Mouse (Mus musculus): ENCODE measurements around the gene Fbxo17. TPM values are rescaled to one million over a fixed set of nuclear protein-coding genes. Genes with fewer than 3 reads are reported as not detected.
A peak's percentile ranks its signal among the peaks of the same experiment; 100 is the strongest.
"Not testable (repeated sequence)": the region's sequence is repeated elsewhere in the genome, so short reads cannot be mapped to it uniquely, and the experiment has no call there.

Fbxo17 gene
- polyA plus RNA-seq, 1 experiment from 2014 or later = 8.3 TPM

DNA sequence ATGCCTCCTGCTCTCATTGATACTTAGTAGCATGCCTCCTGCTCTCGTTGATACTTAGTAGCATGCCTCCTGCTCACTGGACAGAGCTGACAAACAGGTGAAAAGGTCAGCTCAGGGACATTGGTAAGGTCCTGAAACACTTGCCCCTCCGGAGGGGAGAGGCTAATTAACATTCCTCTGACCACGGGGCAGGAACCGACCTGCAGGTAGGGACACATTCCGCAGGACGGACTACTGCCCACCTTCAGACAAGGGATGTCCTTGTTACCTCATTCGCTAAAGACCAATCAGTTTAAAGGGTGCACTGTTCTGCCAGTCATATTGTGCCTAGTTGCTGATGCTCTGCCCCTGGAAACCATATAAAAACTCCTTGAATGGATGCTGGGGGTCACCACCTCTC, 25.5 kb upstream of the Fbxo17 start:
- H3K36me3 ChIP-seq (ENCODE audit: control insufficient read depth, insufficient read depth, low read length) = no peaks in the 10 kb centered on the region
- H3K4me1 ChIP-seq (replicated peaks; ENCODE audit: control insufficient read depth, insufficient read depth, low read length) = no peaks in the 10 kb centered on the region; the same call in 1 of the 2 replicates
- H3K27me3 ChIP-seq (ENCODE audit: control insufficient read depth, insufficient read depth, low read length) = peaks cover 4% of the 10 kb centered on the region; the same call in 1 of the 2 replicates
- H3K9me3 ChIP-seq (ENCODE audit: control insufficient read depth, low read length) = no peaks in the 10 kb centered on the region
- H3K27ac ChIP-seq (ENCODE audit: low read depth, low read length) = no peak overlapping the region
- ATAC-seq (replicated peaks; ENCODE audit: low FRiP score) (no peak), DNase-seq (ENCODE audit: low spot score) (no peak)
- 74% methylated on average over 7 of the region's 7 CpGs for WGBS
- H3K4me3 ChIP-seq (ENCODE audit: low read depth, low read length) = no peak overlapping the region
- no peak overlapping the region for H3K4me2 ChIP-seq (ENCODE audit: low read depth, low read length, severe bottlenecking)
- no peak overlapping the region for H3K9ac ChIP-seq (ENCODE audit: low read length)

DNA sequence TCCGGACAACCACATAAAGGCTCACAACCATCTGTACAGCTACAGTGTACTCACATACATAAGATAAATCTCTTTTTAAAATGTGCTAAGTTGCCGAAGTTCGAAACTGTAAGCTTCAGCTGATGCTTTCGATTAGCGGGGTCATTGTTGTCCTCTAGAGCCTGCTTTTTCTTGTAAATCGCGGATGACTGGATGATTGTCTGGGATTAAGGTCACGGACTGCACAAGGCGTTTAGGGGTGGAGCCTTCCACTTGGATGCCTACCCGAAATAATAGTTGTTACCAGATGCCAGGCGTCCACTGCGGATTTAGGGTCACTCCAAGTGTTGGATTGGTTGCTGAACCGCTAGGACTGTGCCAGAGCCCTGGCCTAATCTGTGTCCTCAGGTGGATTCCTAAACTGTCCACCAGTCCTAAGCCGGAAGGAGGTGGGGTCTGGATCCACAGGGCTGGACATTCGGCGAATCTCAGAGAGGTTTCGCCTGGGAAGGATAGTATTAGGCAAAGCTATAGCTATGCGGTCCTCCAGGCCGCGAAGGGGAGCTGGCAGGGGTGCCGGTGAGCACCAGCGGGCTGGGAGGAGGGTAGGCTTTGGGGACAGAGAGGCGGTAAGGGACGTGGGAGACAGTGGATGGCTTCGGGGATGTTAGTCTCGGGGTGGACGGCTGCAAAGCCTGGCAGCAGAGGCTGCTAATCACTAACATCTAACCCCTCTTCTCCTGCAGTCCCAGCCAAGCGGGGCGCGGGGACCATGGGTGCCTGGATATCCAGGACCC, 23.9 kb upstream of the Fbxo17 start, which contains the start of gene Fbxo27:
TSS of gene Fbxo27 (plus strand) at position 305 of the 776 bp plus-strand sequence.
- no peak within 1 kb of the TSS for H3K27ac ChIP-seq (ENCODE audit: low read depth, low read length)
- DNase-seq (ENCODE audit: low spot score) = peak; percentile 66
- 17% methylated on average over 28 of the region's 30 CpGs for whole genome bisulfite sequencing

DNA sequence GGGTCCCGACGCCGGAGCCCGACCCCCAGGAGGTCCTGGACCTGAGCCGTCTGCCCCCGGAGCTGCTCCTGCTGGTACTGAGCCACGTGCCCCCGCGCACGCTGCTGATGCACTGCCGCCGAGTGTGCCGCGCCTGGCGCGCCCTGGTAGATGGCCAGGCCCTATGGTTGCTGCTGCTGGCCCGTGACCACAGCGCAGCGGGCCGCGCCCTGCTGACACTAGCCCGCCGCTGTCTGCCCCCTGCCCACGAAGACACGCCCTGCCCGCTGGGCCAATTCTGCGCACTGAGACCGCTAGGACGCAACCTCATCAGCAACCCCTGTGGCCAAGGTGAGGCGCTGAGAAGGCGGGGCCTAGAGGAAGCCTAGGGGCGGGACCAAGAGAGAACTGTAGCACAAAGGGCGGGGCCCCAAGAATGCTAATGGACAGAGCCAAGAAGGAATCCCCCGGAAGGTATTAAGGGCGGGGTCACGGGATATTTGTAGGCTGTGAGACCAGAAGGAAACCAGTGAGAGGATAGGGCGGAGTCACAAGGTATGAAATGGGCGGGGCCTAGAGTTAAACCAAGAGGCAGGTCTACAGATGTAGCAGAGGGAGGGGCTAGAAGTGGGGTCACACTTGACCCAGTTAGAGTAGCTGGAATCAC, 23.2 kb upstream of the Fbxo17 start:
- Histone ChIP-seq H3K4me3 (ENCODE audit: low read depth, low read length) (peak overlapping the region; percentile 37), H3K4me2 (ENCODE audit: low read depth, low read length, severe bottlenecking) (peak overlapping the region; percentile 53), H3K9ac (ENCODE audit: low read length) (peak overlapping the region; percentile 56), H3K27me3 (ENCODE audit: control insufficient read depth, insufficient read depth, low read length) (peaks cover 4% of the 10 kb centered on the region; the same call in 1 of the 2 replicates), H3K9me3 (ENCODE audit: control insufficient read depth, low read length) (no peaks in the 10 kb centered on the region), H3K27ac (ENCODE audit: low read depth, low read length) (no peak overlapping the region), H3K36me3 (ENCODE audit: control insufficient read depth, insufficient read depth, low read length) (no peaks in the 10 kb centered on the region), H3K4me1 (replicated peaks; ENCODE audit: control insufficient read depth, insufficient read depth, low read length) (no peaks in the 10 kb centered on the region; the same call in 1 of the 2 replicates)
- under 1% methylated on average over 38 of the region's 38 CpGs for WGBS
- peak; percentile 86 for DNase-seq (ENCODE audit: low spot score)
- peak; percentile 85 for ATAC-seq (replicated peaks; ENCODE audit: low FRiP score)

More for the DNA sequence above, 23.9 kb upstream of the Fbxo17 start, which contains the start of gene Fbxo27:
- H3K36me3 ChIP-seq (ENCODE audit: control insufficient read depth, insufficient read depth, low read length) = no peaks in the 10 kb centered on the region
- peak; percentile 49 for ATAC-seq (replicated peaks; ENCODE audit: low FRiP score)
- peaks cover 4% of the 10 kb centered on the region; the same call in 1 of the 2 replicates for H3K27me3 ChIP-seq (ENCODE audit: control insufficient read depth, insufficient read depth, low read length)
- H3K9me3 ChIP-seq (ENCODE audit: control insufficient read depth, low read length) = no peaks in the 10 kb centered on the region
- H3K4me1 ChIP-seq (replicated peaks; ENCODE audit: control insufficient read depth, insufficient read depth, low read length) = no peaks in the 10 kb centered on the region; the same call in 1 of the 2 replicates
- H3K4me3 ChIP-seq (ENCODE audit: low read depth, low read length) = peak within 1 kb of the TSS; percentile 37
- peak within 1 kb of the TSS; percentile 53 for H3K4me2 ChIP-seq (ENCODE audit: low read depth, low read length, severe bottlenecking)
- peak within 1 kb of the TSS; percentile 56 for H3K9ac ChIP-seq (ENCODE audit: low read length)

DNA sequence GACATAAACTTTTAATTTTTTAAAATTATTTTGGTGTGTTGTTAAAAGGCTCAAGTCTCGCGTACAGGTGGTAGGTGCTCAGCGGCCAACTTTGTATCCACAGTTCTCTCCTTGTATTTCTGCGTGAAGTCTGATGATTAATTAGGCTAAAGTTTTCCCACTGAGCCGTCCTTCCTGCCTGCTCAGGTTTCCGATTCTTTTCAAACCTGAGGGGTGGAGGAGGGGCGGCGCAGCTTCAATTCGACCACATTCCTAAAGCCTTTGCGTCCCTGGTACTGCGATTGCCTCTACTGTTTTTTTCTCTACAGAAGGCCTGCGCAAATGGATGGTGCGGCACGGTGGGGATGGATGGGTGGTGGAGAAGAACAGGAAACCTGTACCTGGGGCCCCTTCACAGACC, 22.2 kb upstream of the Fbxo17 start:
- no peak overlapping the region for H3K27ac ChIP-seq (ENCODE audit: low read depth, low read length)
- no peak overlapping the region for H3K9ac ChIP-seq (ENCODE audit: low read length)
- peak; percentile 61 for DNase-seq (ENCODE audit: low spot score)
- H3K4me3 ChIP-seq (ENCODE audit: low read depth, low read length) = no peak overlapping the region
- H3K4me1 ChIP-seq (replicated peaks; ENCODE audit: control insufficient read depth, insufficient read depth, low read length) = no peaks in the 10 kb centered on the region; the same call in 1 of the 2 replicates
- H3K9me3 ChIP-seq (ENCODE audit: control insufficient read depth, low read length) = no peaks in the 10 kb centered on the region
- no peak for ATAC-seq (replicated peaks; ENCODE audit: low FRiP score)
- no peaks in the 10 kb centered on the region for H3K36me3 ChIP-seq (ENCODE audit: control insufficient read depth, insufficient read depth, low read length)
- peaks cover 4% of the 10 kb centered on the region; the same call in 1 of the 2 replicates for H3K27me3 ChIP-seq (ENCODE audit: control insufficient read depth, insufficient read depth, low read length)
- 3% methylated on average over 14 of the region's 14 CpGs for WGBS
- H3K4me2 ChIP-seq (ENCODE audit: low read depth, low read length, severe bottlenecking) = peak overlapping the region; percentile 19; the same call in 1 of the 2 replicates

DNA sequence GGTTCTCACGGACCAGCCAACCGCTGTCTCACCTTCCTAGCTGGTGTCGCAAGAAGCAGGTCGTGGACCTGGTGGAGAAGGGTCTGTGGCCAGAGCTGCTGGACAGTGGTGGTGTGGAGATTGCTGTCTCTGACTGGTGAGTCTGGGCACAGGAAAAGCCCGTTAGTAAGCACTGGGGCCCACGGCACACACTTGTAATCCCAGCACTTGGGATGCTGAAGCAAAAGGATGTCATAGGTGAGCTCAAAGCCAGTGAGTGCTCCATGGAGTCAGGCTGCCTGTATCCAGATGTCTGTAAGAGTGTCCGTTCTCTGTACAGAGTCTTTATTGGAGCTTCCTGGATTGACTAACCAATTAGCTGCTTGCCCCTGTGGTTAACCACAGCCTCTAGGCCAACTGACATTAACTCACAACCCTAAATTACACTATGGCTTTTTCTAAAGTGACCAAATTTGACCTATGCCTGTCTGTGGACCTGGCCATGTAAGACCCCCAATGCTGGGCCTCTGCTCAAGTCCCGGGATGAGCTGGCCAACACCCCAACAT, 21.6 kb upstream of the Fbxo17 start:
- ATAC-seq (replicated peaks; ENCODE audit: low FRiP score) (no peak), DNase-seq (ENCODE audit: low spot score) (no peak)
- peaks cover 4% of the 10 kb centered on the region; the same call in 1 of the 2 replicates for H3K27me3 ChIP-seq (ENCODE audit: control insufficient read depth, insufficient read depth, low read length)
- no peak overlapping the region for H3K27ac ChIP-seq (ENCODE audit: low read depth, low read length)
- no peak overlapping the region for H3K9ac ChIP-seq (ENCODE audit: low read length)
- H3K9me3 ChIP-seq (ENCODE audit: control insufficient read depth, low read length) = no peaks in the 10 kb centered on the region
- H3K4me3 ChIP-seq (ENCODE audit: low read depth, low read length) = no peak overlapping the region
- H3K36me3 ChIP-seq (ENCODE audit: control insufficient read depth, insufficient read depth, low read length) = no peaks in the 10 kb centered on the region
- H3K4me2 ChIP-seq (ENCODE audit: low read depth, low read length, severe bottlenecking) = no peak overlapping the region
- 51% methylated on average over 8 of the region's 8 CpGs for WGBS
- no peaks in the 10 kb centered on the region; the same call in 1 of the 2 replicates for H3K4me1 ChIP-seq (replicated peaks; ENCODE audit: control insufficient read depth, insufficient read depth, low read length)

DNA sequence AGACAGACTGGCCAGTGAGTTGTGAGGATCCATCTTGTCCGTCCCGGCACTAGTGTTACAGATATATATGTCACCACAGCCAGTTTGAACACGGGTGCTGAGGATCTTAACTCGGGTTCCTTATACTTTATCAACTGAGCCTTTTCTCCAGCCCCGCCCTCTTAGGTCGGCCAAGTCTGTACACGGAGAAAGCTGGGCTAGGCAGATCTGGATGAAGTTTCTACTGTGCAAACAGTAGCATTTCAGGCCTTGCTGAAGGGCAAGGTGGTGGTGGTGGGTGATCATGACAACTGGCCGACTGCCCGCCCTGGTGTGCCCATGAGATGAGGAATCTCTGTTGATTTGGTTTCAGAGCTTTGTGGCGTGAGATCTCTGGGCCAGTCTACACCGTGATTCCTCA, 19.3 kb upstream of the Fbxo17 start:
- Histone ChIP-seq H3K4me3 (ENCODE audit: low read depth, low read length) (no peak overlapping the region), H3K4me2 (ENCODE audit: low read depth, low read length, severe bottlenecking) (no peak overlapping the region), H3K36me3 (ENCODE audit: control insufficient read depth, insufficient read depth, low read length) (no peaks in the 10 kb centered on the region), H3K4me1 (replicated peaks; ENCODE audit: control insufficient read depth, insufficient read depth, low read length) (no peaks in the 10 kb centered on the region; the same call in 1 of the 2 replicates), H3K9me3 (ENCODE audit: control insufficient read depth, low read length) (no peaks in the 10 kb centered on the region; the same call in 1 of the 2 replicates), H3K9ac (ENCODE audit: low read length) (no peak overlapping the region), H3K27me3 (ENCODE audit: control insufficient read depth, insufficient read depth, low read length) (peaks cover 4% of the 10 kb centered on the region; the same call in 1 of the 2 replicates), H3K27ac (ENCODE audit: low read depth, low read length) (no peak overlapping the region)
- DNase-seq (ENCODE audit: low spot score) (no peak), ATAC-seq (replicated peaks; ENCODE audit: low FRiP score) (no peak)
- WGBS = 95% methylated on average over 11 of the region's 11 CpGs

DNA sequence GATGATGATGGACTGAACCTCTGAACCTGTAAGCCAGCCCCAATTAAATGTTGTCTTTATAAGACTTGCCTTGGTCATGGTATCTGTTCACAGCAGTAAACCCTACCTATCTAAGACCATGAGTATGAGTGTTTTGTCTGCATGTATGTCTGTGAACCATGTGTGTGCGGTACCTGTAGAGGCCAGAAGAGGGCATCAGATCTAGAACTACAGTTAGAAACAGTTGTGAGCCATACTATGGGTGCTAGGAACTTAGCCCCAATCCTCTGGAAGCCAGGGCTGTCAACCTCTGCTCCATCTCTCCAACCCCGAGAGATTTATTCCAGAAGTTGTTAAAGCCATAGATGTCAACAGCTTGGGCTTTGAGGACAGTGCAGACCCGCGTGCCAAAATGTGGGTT, 16.3 kb upstream of the Fbxo17 start:
- Histone ChIP-seq H3K4me3 (ENCODE audit: low read depth, low read length) (no peak overlapping the region), H3K9ac (ENCODE audit: low read length) (no peak overlapping the region), H3K4me1 (replicated peaks; ENCODE audit: control insufficient read depth, insufficient read depth, low read length) (no peaks in the 10 kb centered on the region), H3K4me2 (ENCODE audit: low read depth, low read length, severe bottlenecking) (no peak overlapping the region), H3K9me3 (ENCODE audit: control insufficient read depth, low read length) (no peaks in the 10 kb centered on the region; the same call in 1 of the 2 replicates), H3K27me3 (ENCODE audit: control insufficient read depth, insufficient read depth, low read length) (no peaks in the 10 kb centered on the region), H3K36me3 (ENCODE audit: control insufficient read depth, insufficient read depth, low read length) (no peaks in the 10 kb centered on the region), H3K27ac (ENCODE audit: low read depth, low read length) (no peak overlapping the region)
- 94% methylated on average over 4 of the region's 4 CpGs for WGBS
- no peak for DNase-seq (ENCODE audit: low spot score)
- no peak for ATAC-seq (replicated peaks; ENCODE audit: low FRiP score)

DNA sequence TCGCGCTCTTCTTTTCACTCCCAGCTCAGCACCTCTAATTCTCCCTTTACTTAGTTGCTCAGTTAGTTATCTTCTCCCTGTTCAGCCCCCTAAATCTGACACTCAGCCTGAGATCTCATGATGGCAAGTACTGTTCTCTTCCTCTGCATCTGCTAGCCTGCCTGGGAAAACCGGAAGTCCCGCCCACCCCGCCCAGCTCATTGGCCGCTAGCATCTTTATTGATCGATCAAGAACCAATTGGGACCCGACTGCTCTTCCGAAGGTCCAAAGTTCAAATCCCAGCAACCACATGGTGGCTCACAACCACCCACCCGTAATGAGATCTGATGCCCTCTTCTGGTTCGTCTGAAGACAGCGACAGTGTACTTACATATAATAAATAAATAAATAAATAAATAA, 15.3 kb upstream of the Fbxo17 start:
- not testable (repeated sequence) for H3K27ac ChIP-seq (ENCODE audit: low read depth, low read length)

More for the DNA sequence above, 15.3 kb upstream of the Fbxo17 start:
- not testable (repeated sequence) for H3K9ac ChIP-seq (ENCODE audit: low read length); DNase-seq (ENCODE audit: low spot score); H3K9me3 ChIP-seq (ENCODE audit: control insufficient read depth, low read length); H3K4me1 ChIP-seq (replicated peaks; ENCODE audit: control insufficient read depth, insufficient read depth, low read length); H3K4me2 ChIP-seq (ENCODE audit: low read depth, low read length, severe bottlenecking); H3K36me3 ChIP-seq (ENCODE audit: control insufficient read depth, insufficient read depth, low read length); H3K4me3 ChIP-seq (ENCODE audit: low read depth, low read length); H3K27me3 ChIP-seq (ENCODE audit: control insufficient read depth, insufficient read depth, low read length); ATAC-seq (replicated peaks; ENCODE audit: low FRiP score)
- WGBS = 96% methylated on average over 12 of the region's 12 CpGs
